Mouse (Mus musculus) kidney, adult 11 months (tissue): Measurements from ENCODE around the gene Ntng1.

Experiments
- DNase-seq: peaks from one replicate; pipeline ENCODE4 v3.0.0; 2022

Gene Ntng1

DNA sequence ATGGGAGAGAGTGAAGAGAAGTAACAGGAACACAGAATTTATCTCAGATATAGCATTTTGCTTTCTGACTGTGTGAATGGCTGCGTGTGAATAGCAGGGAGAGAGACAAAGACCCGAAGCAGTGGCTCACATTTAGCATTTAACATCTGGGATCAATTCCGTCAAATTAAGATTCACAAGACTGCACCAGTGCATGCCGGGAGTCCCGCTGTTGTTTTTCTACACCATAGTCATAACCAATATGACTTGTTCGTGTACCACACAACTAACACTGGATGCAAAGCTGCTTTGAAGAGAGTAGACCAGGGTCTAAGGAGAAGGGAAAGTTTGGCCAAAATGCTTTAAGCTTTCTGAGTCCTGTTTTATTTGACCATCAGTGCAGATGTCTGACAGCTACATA, 95.7 kb downstream of the Ntng1 start:
- DNase-seq: no peak

- no peak for DNase-seq
These were observed 97.1 kb downstream of the Ntng1 start for GRCm38 (mm10) chr3:110046750-110047149.

GRCm38 (mm10) chr3:110044209-110044608, 99.6 kb downstream of the Ntng1 start:
- no peak for DNase-seq

DNA sequence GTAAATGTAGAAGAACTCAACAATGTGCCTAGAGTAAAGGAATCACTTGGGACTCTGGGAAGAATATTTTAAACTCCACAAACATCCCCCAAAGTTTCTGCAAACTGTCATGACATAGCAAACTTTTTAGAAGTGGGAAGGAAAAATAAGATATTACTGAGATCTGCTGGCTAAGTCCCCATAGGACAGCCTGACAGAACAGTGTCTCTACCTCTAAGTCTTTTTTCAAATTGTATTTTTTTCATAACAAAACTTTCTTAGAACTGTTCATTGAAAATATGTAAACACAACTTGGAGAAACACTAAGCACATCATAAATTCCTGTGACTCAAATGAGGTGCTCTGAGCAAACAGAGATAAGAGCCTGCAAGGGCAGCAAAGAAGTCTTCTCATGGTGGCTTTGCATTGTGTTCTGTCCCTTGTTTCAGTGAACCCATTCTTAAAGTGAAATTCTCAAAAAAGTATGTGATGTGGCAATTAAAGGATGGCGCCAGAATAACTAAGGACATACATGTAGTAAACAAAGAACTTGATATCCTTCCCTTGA, 100.1 kb downstream of the Ntng1 start:
- no peak for DNase-seq

- DNase-seq: no peak
These were observed 120.8 kb downstream of the Ntng1 start for GRCm38 (mm10) chr3:110022783-110023599.

DNA sequence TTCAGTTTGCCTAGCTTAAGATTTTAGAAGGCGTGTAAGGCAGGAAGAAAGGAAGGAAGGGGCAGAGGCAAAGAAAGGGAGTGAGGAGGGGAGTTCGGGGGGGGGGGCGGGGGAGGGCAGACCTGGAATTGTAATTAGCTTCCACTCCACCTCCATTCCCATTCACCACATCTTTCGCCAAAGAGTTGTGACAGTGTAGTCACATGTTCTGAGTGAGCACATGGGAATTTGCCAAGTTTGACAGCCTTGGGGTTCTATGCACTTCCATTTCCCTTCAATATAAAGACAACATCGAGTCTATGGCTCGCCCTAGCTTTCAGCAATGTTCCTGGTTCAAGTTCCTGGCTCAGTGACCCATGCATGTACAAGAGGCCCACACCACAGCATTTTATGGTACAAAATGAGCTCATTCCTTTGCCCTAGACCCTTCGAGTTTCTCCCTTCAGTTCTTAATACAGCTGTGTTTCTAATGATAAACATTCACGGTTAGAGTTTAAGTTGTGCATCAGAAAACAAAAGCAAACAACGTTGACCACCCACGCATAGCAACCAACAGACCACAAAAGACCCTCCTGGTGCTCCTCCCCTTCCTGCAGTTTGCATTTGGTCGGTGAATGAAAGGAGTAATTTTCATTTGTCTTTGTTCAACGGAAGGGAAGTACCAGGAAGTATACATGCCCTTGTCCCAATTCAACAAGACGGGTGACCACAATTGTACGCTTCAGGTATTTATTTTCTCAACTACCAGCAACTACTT, 132.8 kb downstream of the Ntng1 start:
- DNase-seq: no peak

DNA sequence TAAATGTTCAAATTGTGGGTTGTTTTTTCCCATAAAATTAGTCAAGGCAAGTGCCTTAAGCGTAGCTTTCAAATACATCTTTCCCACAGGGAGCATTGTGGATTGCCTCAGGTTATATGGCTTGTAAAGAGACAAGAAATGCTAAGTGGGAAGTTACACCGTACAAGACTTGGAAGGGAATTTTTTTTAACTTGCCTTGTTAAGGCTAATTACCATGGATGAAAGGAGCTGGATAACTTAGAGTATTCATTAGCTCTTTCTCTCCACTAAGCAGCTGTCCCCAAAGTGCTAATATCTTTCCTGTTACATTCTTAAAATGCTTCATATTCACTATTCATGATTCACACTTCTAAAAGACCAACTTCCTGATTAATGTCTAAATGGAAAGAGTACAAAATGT, 133.4 kb downstream of the Ntng1 start:
- no peak for DNase-seq

DNA sequence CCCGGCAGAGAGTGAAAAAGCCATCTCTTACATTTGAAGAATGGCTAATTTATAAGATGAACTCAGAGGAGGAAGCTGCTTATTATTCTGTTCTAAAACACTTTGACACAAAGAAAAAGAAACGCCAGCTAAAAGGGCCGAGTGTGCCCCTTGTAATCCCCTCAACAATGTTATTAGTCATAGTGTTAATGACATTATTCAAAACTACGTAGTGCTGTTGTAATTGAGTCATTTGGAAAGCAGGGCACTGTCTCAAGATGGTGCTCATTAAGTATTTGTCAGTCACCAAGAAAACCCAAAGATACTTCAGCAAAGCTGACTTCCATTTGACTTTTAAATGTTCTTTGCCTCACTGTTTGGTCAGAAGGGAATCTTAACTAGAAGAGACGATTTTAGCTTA, 143.5 kb downstream of the Ntng1 start:
- DNase-seq: no peak

DNA sequence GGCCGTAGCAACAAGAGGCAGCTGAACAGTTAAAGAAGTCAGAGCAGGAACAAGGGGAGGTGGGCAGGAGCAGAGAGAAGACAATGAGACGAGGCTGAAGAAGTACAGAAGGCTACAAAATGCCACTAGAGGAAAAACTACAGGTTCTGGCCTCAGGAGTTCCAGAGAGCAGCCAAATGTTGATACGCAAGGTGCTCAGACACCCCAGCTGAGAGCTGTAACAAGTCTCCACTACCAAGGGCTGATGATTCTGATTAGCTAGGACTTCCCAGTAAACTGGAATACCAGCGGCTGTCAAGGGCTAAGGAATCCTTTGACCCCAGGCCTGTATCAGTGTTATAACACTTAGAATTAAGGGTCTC, 148.2 kb downstream of the Ntng1 start:
- DNase-seq: no peak

DNA sequence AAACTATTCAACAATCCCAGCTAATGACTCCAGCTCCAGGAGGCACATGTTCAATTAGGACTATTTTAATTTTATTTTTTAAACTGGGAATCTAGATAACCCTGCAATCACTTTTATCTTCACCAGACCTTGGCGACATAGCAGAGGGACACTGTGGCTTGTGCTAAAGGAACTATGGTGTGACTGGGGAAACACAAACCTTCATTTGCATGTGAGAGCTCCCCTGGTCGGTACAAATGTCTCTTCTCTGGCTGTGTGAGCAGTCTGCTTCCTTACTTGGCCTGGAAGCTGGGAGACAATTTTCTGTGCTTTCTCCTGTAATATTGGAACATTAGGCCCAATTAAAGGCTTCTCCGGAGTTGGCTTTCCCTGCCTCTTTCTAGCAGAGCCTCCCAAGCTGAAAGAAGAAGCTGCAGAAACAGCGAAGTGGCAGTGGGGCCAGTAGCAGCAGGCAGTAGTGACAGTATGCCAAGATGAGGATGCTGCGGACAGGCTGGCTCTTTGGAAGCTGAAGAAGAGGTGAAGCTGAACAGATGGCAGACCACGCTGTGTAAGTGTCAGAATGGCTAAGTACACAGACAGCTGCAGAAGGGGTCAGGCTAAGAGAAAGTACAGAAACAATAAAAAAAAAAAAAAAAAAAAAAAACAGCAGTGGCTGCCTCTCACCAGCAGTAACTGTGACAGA, 148.7 kb downstream of the Ntng1 start:
- DNase-seq: no peak

DNA sequence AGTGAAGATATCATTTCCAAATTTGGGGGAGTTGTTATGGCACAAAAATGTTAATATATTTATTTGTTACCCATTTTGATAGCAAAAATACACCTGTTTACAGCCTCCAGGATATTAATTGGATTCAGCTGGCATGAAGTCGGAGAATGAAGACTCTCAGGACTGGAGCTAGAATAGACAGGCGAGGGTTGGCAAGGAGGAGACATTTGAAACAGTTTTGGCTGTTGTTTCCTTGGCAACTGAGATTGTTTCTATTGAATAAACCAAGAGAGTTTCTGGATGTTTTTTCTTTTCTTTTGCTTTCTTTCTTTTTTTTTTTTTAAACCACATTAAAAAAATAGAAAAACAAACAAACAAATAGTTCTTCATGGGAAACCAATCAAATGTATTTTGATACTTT, 159.7 kb downstream of the Ntng1 start:
- no peak for DNase-seq

- DNase-seq: no peak
These were observed 166.2 kb downstream of the Ntng1 start for GRCm38 (mm10) chr3:109977614-109978013.

DNA sequence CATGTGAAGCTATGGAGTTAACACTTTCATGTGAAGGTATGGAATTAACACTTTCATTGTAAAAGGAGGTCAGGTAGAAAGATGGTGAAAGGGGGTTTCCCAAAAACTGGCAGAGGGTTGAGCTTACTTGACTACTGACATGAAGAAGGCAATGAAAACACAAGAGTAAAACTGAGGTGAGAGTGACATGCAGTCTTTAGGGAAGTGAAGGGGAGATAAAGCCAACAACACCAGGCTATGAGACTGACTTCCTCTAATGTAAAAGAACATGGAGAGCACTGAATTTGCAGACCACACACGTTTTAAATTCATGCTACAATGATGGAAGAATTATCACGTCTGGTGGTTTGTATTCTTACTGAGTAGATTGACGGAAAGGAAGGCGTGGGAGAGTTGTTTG, 168.7 kb downstream of the Ntng1 start:
- no peak for DNase-seq

GRCm38 (mm10) chr3:109971465-109971864, 172.3 kb downstream of the Ntng1 start:
- no peak for DNase-seq

DNA sequence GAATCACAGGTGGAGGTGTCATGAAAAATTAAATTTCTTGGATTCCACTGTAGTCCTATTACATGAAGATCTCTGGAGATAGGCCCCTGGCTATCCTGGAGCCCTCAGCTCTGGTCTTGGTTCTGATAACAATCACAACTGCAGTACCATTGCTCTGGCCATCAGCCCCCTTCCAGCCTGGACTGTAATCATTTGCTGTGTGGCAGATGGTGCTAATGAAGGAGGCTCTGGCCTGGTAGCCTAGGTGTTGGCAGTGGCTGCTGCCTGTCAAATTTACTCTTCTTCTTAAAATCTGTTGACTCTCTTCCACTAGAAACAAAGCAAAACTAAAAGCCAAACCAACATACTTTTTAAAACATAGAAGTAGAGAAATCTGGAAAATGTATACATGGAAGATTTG, 173.6 kb downstream of the Ntng1 start:
- no peak for DNase-seq

DNA sequence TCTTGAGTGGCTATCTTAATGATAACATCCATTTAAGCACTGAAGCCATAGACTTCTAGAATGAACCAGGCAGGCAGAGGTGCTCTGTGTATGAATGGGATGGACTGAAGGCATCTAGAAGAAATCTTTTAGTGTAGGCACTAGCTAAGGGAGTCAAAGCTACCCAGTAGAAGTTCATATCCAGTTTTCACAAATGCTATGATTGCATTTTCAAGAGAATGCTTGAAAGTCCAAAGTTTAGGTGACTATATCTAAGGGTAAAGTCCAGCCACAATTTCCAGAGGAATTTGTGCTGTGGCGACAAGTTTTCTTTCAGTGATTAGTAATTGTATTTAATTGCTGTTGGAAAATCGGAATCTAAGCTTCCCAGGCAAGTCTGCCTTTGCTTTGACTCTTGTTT, 181.2 kb downstream of the Ntng1 start:
- DNase-seq: no peak

GRCm38 (mm10) chr3:109942960-109943359, 200.9 kb downstream of the Ntng1 start:
- DNase-seq: no peak

DNA sequence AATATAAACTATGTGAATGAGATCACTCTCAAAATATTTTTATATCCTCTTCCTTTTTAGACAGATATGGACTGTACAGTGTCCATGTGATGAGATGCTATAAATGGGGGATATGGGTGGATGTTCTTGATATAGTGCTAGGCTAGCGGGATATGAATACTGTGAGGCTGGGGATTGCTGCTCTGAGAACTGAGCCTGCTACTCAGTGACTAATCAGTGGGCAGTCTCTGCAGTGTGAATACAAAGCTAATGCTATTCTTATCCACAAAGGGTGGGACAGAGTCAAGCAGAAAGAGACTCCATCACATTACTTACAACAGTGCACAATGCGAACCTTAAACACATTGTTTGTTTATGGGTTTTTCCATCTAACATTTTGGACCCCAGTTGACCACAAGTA, 206.2 kb downstream of the Ntng1 start:
- DNase-seq: no peak

DNA sequence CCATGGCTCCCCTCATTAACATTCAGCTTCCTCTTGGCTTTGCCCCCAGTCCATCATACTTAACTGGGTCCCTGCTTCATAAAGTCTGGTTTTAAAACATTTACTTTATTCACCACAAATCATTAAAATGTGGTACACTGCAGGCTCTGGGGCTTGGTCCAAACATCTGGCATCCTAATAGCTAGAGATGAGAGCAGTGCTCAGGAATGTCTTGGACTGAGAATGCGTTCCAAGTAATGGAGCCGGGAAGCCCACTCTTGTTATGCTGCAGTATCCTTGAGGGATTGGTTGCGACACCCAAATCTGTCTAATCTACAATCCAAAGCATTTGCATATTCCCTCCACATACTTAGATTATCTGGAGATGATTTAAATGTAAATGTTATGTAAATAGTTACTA, 207.5 kb downstream of the Ntng1 start:
- DNase-seq: no peak

DNA sequence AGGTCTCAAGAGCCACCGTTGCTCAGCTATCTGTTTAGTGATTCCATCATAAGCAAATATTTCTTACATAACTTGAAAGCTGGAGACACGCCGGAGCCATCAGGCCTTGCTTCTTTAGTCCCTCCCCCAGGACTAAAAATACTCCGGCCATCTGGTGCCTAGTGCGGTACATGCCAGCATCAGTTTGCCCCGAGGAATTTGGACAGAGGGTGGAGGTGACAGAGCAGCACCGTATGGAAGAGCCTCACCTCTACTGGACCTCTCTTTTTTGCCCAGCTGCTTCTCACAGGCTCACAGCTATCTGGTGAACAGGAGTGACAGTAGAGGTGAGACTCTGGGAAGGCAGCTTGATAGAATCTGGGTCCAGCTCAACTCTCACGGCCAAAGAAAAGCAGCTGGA, 211.6 kb downstream of the Ntng1 start:
- no peak for DNase-seq

DNA sequence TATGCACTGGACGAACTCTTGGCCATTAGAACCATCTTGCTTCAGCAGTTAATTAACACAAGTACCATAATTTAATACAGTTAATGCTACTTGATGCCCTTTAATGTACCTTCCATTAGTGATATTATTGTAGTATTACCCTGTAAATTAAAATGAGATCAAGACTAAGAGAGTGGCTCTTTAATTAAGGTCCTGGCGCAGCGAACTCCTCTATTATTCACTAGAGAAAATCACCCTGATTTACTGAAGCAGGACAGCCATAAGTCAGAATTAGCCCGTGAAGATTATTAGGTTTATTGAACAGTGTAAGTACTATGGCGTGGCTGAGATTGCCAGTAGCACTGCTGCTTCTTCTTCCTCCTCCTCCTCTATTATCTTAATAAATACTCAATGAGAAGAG, 212.8 kb downstream of the Ntng1 start:
- no peak for DNase-seq

GRCm38 (mm10) chr3:109923788-109924187, 220.0 kb downstream of the Ntng1 start:
- DNase-seq: no peak

- DNase-seq: no peak
These were observed 224.8 kb downstream of the Ntng1 start for GRCm38 (mm10) chr3:109918996-109919395.
